Mouse (Mus musculus) heart, embryonic 16.5 days (tissue): ENCODE results near the gene Rrm1. TPM values are rescaled to one million over a fixed set of nuclear protein-coding genes. Genes with fewer than 3 reads are reported as not detected.

Source experiments
- ATAC-seq: fragments of 200-750 bp; cut with Nextera tagmentation; replicated peaks from 2 replicates; pipeline ENCODE4 v1.8.0; 2017; ENCODE audit warnings: moderate number of reproducible peaks; ENCODE audit not compliant: insufficient read depth, low FRiP score; ENCODE audit errors: extremely low read depth
- H3K27ac ChIP-seq: fragments of 300-500 bp; sonication (generic); 2 replicates; pipeline ENCODE4 v1.5.1; 2014; ENCODE audit warnings: mild to moderate bottlenecking, low read length, control low read depth, moderate library complexity
- H3K27me3 ChIP-seq: fragments of 300-500 bp; sonication (generic); 2 replicates; pipeline ENCODE4 v1.6.1; 2014; ENCODE audit warnings: low read length, mixed read lengths; ENCODE audit not compliant: control insufficient read depth, insufficient read depth
- H3K36me3 ChIP-seq: fragments of 300-500 bp; sonication (generic); 2 replicates; pipeline ENCODE4 v1.6.1; 2014; ENCODE audit not compliant: control insufficient read depth, insufficient read depth
- H3K4me1 ChIP-seq: fragments of 300-500 bp; sonication (generic); 2 replicates; pipeline ENCODE4 v1.6.1; 2014; ENCODE audit warnings: low read length, mixed read lengths; ENCODE audit not compliant: control insufficient read depth, insufficient read depth
- H3K4me2 ChIP-seq: fragments of 300-500 bp; sonication (generic); 2 replicates; pipeline ENCODE4 v1.6.1; 2014; ENCODE audit warnings: low read depth, mild to moderate bottlenecking, control low read depth, low read length
- H3K4me3 ChIP-seq: fragments of 300-500 bp; sonication (generic); 2 replicates; pipeline ENCODE4 v1.5.1; 2014; ENCODE audit warnings: mild to moderate bottlenecking, control low read depth, low read length
- H3K9ac ChIP-seq: fragments of 300-500 bp; sonication (generic); 2 replicates; pipeline ENCODE4 v1.6.1; 2014; ENCODE audit warnings: low read length, control low read depth
- H3K9me3 ChIP-seq: fragments of 300-500 bp; sonication (generic); replicated peaks from 2 replicates; pipeline ENCODE4 v1.6.1; 2016; ENCODE audit warnings: low read length; ENCODE audit not compliant: control insufficient read depth
- WGBS: fragments of 180-500 bp; shearing (Covaris S2); extraction: QIAGEN DNeasy Blood & Tissue Kit; methylation state at CpG from one replicate; pipeline ENCODE4 v1.1.7; 2014; 5-methylcytosine and 5-hydroxymethylcytosine counted together
- polyA plus RNA-seq: library from polyadenylated mRNA; unstranded; fragments of >200 nt; fragmentation: Nextera tagmentation; extraction: Ambion mirVana; gene quantifications from 2 replicates; pipeline ENCODE4 v1.2.1, GENCODE M21; 2015

The Rrm1 gene
- polyA plus RNA-seq, 1 experiment from 2014 or later: 138 TPM

DNA sequence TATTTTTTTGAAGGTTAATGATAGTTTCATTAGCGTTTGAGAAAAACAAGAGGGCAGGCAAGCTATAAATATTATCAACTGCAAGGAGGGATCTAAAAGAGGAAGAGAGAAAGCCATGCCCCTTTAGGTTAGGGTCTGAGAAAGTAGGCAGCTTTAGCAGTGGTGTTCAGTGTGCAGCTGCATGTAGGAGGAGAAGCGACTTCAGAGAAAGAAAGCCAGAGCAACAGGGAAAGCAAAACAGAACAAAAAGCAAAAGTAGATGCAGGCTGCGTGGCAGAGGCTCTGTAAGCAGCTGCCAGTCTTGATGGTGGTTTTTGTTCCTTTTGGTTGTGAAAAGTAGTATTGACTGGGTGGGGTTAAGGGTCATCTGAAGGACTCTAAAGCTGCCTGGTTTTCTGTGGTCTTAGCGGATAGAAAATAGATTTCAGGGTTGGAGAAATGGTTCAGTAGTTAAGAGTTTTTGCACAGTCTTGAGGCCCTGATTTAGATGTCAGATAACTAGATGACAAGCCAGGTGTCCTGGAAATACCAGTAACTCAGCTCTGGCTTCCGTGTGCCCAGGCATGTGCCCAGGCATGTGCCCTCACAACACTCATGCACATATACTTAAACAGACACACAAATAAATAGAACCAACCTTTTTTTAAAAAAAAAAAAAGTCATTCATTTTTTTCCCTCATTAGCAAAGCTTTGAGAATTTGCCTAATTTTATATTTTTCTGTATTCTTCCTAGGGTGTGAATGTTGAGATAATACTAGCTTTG is 17.3 kb downstream of the Rrm1 start:
- Histone ChIP-seq H3K9me3 (no peaks in the 10 kb centered on the region), H3K4me2 (no peak overlapping the region), H3K4me3 (no peak overlapping the region), H3K27me3 (no peaks in the 10 kb centered on the region), H3K9ac (no peak overlapping the region), H3K4me1 (no peaks in the 10 kb centered on the region), H3K36me3 (peaks cover 74% of the 10 kb centered on the region), H3K27ac (no peak overlapping the region)
- WGBS: 85% methylated on average over 5 of the region's 5 CpGs
- ATAC-seq: no peak

DNA sequence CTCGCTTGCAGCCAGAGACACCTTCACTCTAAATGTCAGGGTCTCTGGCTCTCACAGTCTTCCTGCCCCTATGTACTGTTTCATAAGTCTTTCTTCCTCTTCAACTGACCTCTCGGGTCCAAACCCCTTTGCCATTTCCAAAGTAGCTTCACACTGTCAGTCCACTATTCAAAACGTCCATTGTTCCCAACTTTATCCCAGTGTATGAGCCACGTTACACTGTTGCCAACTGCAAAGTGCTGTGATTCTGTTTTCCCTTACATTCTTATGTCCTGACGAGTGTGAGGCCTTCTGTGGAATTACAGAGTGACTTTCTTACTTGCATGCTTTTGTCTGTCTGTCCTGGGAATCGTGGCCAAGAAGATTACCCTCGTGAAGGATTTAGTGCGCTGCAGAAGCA is 26.1 kb downstream of the Rrm1 start:
- peaks cover 56% of the 10 kb centered on the region for H3K36me3 ChIP-seq

DNA sequence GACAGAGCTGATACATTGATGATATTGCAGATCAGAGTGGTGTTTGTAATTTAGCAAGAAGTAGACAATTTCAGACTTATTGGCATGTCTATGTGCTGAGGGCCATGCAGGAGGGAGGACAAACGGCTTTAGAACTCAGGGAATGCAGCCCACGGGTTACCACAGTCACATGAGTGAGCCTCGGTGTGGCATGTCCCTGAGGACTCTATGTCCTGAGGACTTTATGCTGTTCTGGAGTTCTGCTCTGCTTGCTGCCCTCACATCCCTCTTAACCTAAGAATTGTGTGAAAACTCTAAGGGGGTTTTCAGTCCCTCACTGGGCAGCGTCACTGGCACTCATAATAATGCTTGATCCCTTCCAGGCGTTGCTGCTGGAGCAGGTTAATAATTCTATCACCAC is 31.2 kb downstream of the Rrm1 start:
- Histone ChIP-seq H3K27me3 (no peaks in the 10 kb centered on the region), H3K4me2 (no peak overlapping the region), H3K4me1 (no peaks in the 10 kb centered on the region), H3K4me3 (no peak overlapping the region), H3K9me3 (no peaks in the 10 kb centered on the region), H3K36me3 (peaks cover 14% of the 10 kb centered on the region), H3K27ac (no peak overlapping the region), H3K9ac (no peak overlapping the region)
- no peak; the same call in 1 of the 2 replicates for ATAC-seq
- WGBS: 38% methylated on average over 5 of the region's 5 CpGs

More for the DNA sequence above, 26.1 kb downstream of the Rrm1 start:
- no peaks in the 10 kb centered on the region for H3K4me1 ChIP-seq
- no peak for ATAC-seq
- no peak overlapping the region for H3K4me2 ChIP-seq
- no peak overlapping the region for H3K9ac ChIP-seq
- no peak overlapping the region for H3K27ac ChIP-seq
- no peak overlapping the region for H3K4me3 ChIP-seq
- H3K9me3 ChIP-seq: no peaks in the 10 kb centered on the region
- H3K27me3 ChIP-seq: no peaks in the 10 kb centered on the region
- WGBS: 83% methylated on average over 8 of the region's 8 CpGs

- 0 out of 2 replicates have a peak, but pooled peaks cover 2% of the 10 kb centered on the region for H3K4me1 ChIP-seq
- no peak overlapping the region for H3K9ac ChIP-seq
- H3K4me2 ChIP-seq: no peak overlapping the region
- 86% methylated on average over 5 of the region's 5 CpGs for WGBS
- ATAC-seq: no peak
- H3K36me3 ChIP-seq: no peaks in the 10 kb centered on the region
- H3K27ac ChIP-seq: no peak overlapping the region
- no peaks in the 10 kb centered on the region for H3K27me3 ChIP-seq
- no peak overlapping the region for H3K4me3 ChIP-seq
- no peaks in the 10 kb centered on the region for H3K9me3 ChIP-seq
Measured at GRCm38 (mm10) chr7:102476601-102477000, 35.1 kb downstream of the Rrm1 start.

- ATAC-seq: no peak
- no peak overlapping the region for H3K4me3 ChIP-seq
- H3K36me3 ChIP-seq: no peaks in the 10 kb centered on the region
- H3K9ac ChIP-seq: no peak overlapping the region
- no peak overlapping the region for H3K4me2 ChIP-seq
- 0 out of 2 replicates have a peak, but pooled peaks cover 2% of the 10 kb centered on the region for H3K4me1 ChIP-seq
- H3K27me3 ChIP-seq: no peaks in the 10 kb centered on the region
- H3K9me3 ChIP-seq: no peaks in the 10 kb centered on the region
- WGBS: 68% methylated on average over 11 of the region's 11 CpGs
- no peak overlapping the region for H3K27ac ChIP-seq
Measured at GRCm38 (mm10) chr7:102477377-102477776, 35.9 kb downstream of the Rrm1 start.

DNA sequence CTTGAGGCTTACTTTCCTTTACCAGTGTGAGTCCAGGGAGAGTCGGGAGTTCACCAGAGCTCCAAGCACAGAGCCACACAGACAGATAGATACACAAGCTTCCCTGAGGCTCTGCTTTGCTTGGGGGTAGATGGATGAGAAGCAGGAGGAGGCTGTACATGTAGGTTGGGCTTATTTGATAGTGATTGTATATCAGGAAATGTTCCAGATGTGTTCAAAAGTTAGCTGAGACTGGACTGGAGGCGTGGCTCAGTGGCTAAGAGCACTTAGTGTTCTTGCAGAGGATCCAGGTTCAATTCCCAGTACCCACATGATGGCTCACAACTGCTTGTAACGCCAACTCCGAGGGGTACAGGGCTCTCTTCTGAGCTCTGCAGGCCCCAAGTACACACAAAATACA is 36.9 kb downstream of the Rrm1 start:
- H3K9me3 ChIP-seq: no peaks in the 10 kb centered on the region
- H3K4me1 ChIP-seq: 0 out of 2 replicates have a peak, but pooled peaks cover 2% of the 10 kb centered on the region
- no peak overlapping the region for H3K4me2 ChIP-seq
- no peaks in the 10 kb centered on the region for H3K36me3 ChIP-seq
- WGBS: 80% methylated on average over 4 of the region's 4 CpGs
- H3K4me3 ChIP-seq: no peak overlapping the region
- H3K27ac ChIP-seq: no peak overlapping the region
- ATAC-seq: no peak
- no peaks in the 10 kb centered on the region for H3K27me3 ChIP-seq
- no peak overlapping the region for H3K9ac ChIP-seq

DNA sequence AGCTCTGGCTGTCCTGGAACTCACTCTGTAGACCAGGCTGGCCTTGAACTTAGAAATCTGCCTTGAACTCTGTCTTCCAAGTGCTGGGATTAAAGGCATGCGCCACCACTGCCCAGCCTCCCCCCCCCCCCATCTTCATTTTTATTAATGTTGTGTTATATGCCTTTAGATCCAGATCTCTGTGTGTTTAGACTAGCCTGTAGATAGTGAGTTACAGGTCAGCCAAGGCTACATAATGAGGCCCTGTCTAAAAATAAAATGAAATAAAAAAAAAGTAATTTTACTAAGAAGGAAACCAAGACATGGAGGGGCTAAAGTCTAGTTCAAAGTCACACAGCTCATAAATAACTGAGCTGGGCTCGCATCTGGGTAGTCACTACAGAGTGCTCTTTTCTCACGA is 37.4 kb downstream of the Rrm1 start:
- ATAC-seq: no peak
- no peaks in the 10 kb centered on the region for H3K36me3 ChIP-seq

DNA sequence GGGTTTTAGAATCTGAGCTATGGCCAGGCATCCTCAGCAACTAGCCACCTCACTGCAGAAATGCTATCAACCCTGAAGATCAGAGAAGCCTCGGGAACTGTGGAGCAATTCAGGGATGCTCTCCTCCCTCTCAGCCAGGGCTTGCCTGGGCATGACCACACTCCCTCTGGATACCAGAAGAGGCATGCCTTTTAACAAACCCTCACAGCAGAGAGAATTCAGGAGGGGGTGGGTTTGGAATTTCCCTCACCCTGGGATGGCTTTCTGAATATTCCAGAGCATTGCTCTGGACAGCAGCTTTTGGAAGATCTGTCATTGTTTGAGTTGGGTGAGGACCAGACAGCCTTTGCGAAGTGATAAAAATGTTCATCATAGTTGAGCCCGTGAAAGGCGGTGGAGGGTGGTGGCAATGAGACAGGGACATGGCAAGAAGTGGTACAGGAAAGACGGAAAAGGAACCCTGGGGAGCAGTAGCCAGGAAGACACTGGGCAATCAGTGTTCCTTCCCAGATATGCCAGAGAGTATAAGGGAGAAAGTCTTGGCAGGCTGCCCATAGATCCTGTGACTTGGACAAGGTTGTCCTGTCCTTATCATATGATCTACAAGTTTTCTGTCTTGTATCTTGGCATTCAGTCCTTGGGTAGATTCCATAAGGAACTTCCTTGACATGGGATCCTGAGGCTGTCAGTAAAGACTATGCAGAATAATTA is 38.0 kb downstream of the Rrm1 start:
- Histone ChIP-seq H3K27ac (no peak overlapping the region), H3K27me3 (no peaks in the 10 kb centered on the region), H3K4me1 (0 out of 2 replicates have a peak, but pooled peaks cover 2% of the 10 kb centered on the region), H3K9me3 (no peaks in the 10 kb centered on the region), H3K36me3 (no peaks in the 10 kb centered on the region), H3K4me2 (no peak overlapping the region), H3K4me3 (no peak overlapping the region), H3K9ac (no peak overlapping the region)
- WGBS: 42% methylated on average over 5 of the region's 5 CpGs
- ATAC-seq: no peak; the same call in 1 of the 2 replicates

More for the DNA sequence above, 37.4 kb downstream of the Rrm1 start:
- no peak overlapping the region for H3K27ac ChIP-seq
- H3K4me1 ChIP-seq: 0 out of 2 replicates have a peak, but pooled peaks cover 2% of the 10 kb centered on the region
- no peaks in the 10 kb centered on the region for H3K27me3 ChIP-seq
- H3K4me3 ChIP-seq: no peak overlapping the region
- H3K9ac ChIP-seq: no peak overlapping the region
- H3K4me2 ChIP-seq: no peak overlapping the region
- 64% methylated on average over 3 of the region's 3 CpGs for WGBS
- no peaks in the 10 kb centered on the region for H3K9me3 ChIP-seq

- 43% methylated on average over 4 of the region's 4 CpGs for WGBS
Measured at GRCm38 (mm10) chr7:102480821-102481220, 39.3 kb downstream of the Rrm1 start.

More at GRCm38 (mm10) chr7:102480821-102481220, 39.3 kb downstream of the Rrm1 start:
- 0 out of 2 replicates have a peak, but pooled peaks cover 2% of the 10 kb centered on the region for H3K4me1 ChIP-seq
- ATAC-seq: no peak
- H3K27ac ChIP-seq: no peak overlapping the region
- H3K36me3 ChIP-seq: no peaks in the 10 kb centered on the region
- no peak overlapping the region for H3K4me3 ChIP-seq
- no peaks in the 10 kb centered on the region for H3K27me3 ChIP-seq
- H3K9me3 ChIP-seq: no peaks in the 10 kb centered on the region
- no peak overlapping the region for H3K4me2 ChIP-seq
- H3K9ac ChIP-seq: no peak overlapping the region
